Mouse (Mus musculus) lung, embryonic 14.5 days (tissue): ENCODE data around the gene Lrrc71. TPM values are rescaled to one million over a fixed set of nuclear protein-coding genes. Genes with fewer than 3 reads are reported as not detected.

Source experiments
- ATAC-seq: fragments of 200-750 bp; cut with Nextera tagmentation; 2 replicates; pipeline ENCODE4 v1.8.0; 2017; ENCODE audit warnings: mild to moderate bottlenecking, moderate TSS enrichment, moderate library complexity; ENCODE audit not compliant: insufficient read depth
- DNase-seq: peaks from one replicate; pipeline ENCODE4 v3.0.0-alpha.2; 2015
- H3K27ac ChIP-seq: fragments of 300-500 bp; sonication (generic); 2 replicates; pipeline ENCODE4 v1.5.1; 2014; ENCODE audit warnings: low read depth, mild to moderate bottlenecking, moderate library complexity
- H3K27me3 ChIP-seq: fragments of 300-500 bp; sonication (generic); 2 replicates; pipeline ENCODE4 v1.6.1; 2014; ENCODE audit warnings: low read length, control low read depth; ENCODE audit not compliant: insufficient read depth
- H3K36me3 ChIP-seq: fragments of 300-500 bp; sonication (generic); 2 replicates; pipeline ENCODE4 v1.6.1; 2014; ENCODE audit warnings: control low read depth; ENCODE audit not compliant: insufficient read depth
- H3K4me1 ChIP-seq: fragments of 300-500 bp; sonication (generic); 2 replicates; pipeline ENCODE4 v1.6.1; 2014; ENCODE audit warnings: antibody characterized with exemption, control low read depth; ENCODE audit not compliant: insufficient read depth
- H3K4me2 ChIP-seq: fragments of 300-500 bp; sonication (generic); 2 replicates; pipeline ENCODE4 v1.6.1; 2014; ENCODE audit warnings: mild to moderate bottlenecking
- H3K4me3 ChIP-seq: fragments of 300-500 bp; sonication (generic); 2 replicates; pipeline ENCODE4 v1.5.1; 2014; ENCODE audit warnings: low read depth, low read length
- H3K9ac ChIP-seq: fragments of 300-500 bp; sonication (generic); 2 replicates; pipeline ENCODE4 v1.6.1; 2014
- H3K9me3 ChIP-seq: fragments of 300-500 bp; sonication (generic); 2 replicates; pipeline ENCODE4 v1.6.1; 2016; ENCODE audit warnings: low read depth, low read length, control low read depth
- CTCF ChIP-seq: IDR thresholded peaks from 2 replicates; pipeline ENCODE4 v1.5.1; 2016; ENCODE audit warnings: antibody characterized with exemption, low read depth
- WGBS: fragments of 180-500 bp; shearing (Covaris S2); extraction: QIAGEN DNeasy Blood & Tissue Kit; methylation state at CpG from one replicate; pipeline ENCODE4 v1.1.7; 2014; 5-methylcytosine and 5-hydroxymethylcytosine counted together
- polyA plus RNA-seq: library from polyadenylated mRNA; unstranded; fragments of >200 nt; fragmentation: Nextera tagmentation; extraction: Ambion mirVana; gene quantifications from 2 replicates; pipeline ENCODE4 v1.2.1, GENCODE M21; 2014

Lrrc71 gene
- polyA plus RNA-seq, 1 experiment from 2014 or later = 0.63 TPM

- peak; percentile 90 for DNase-seq
- H3K9ac ChIP-seq = no peak overlapping the region
- H3K9me3 ChIP-seq = no peaks in the 10 kb centered on the region
- no peaks in the 10 kb centered on the region for H3K27me3 ChIP-seq
- H3K4me1 ChIP-seq = no peaks in the 10 kb centered on the region
- WGBS = 6% methylated on average over 24 of the region's 24 CpGs
- ATAC-seq = peak; percentile 89
- TF ChIP-seq CTCF = peak; percentile 99
- H3K4me3 ChIP-seq = no peak overlapping the region
- H3K36me3 ChIP-seq = peaks cover 55% of the 10 kb centered on the region
- peak overlapping the region; percentile 50 for H3K4me2 ChIP-seq
- H3K27ac ChIP-seq = no peak overlapping the region
Observed at GRCm38 (mm10) chr3:87755964-87756363, 7.5 kb upstream of the Lrrc71 start.

GRCm38 (mm10) chr3:87753829-87754228 lies 5.4 kb upstream of the Lrrc71 start:
- WGBS = 83% methylated on average over 13 of the region's 13 CpGs
- Histone ChIP-seq H3K4me3 (no peak overlapping the region), H3K9ac (no peak overlapping the region), H3K9me3 (no peaks in the 10 kb centered on the region), H3K4me1 (no peaks in the 10 kb centered on the region), H3K36me3 (peaks cover 52% of the 10 kb centered on the region), H3K4me2 (no peak overlapping the region), H3K27me3 (no peaks in the 10 kb centered on the region), H3K27ac (no peak overlapping the region)
- ATAC-seq (no peak), DNase-seq (no peak)
- TF ChIP-seq CTCF = no peak

DNA sequence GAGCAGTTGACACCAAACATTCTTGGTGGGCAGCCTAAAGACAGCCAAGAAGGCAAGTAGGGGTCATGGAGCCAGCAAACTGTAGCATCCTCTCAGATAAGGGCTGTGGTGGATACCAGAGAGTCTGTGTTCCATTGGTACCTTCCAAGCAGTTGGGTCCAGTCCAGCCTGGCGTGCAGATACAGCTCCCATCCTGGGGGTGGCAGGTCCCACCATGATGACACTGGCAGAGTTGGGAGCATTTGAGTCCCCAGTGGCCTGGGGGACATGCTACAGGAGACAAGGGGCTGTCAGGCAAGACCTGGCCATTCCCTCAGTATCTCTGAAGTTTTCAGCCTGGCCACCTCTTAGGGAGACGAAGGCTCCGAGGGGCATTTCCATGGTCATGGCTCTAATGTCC lies 4.1 kb upstream of the Lrrc71 start:
- DNase-seq (no peak), ATAC-seq (no peak)
- Histone ChIP-seq H3K4me2 (no peak overlapping the region), H3K4me3 (no peak overlapping the region), H3K27me3 (no peaks in the 10 kb centered on the region), H3K9ac (no peak overlapping the region), H3K36me3 (peaks cover 44% of the 10 kb centered on the region), H3K27ac (no peak overlapping the region), H3K9me3 (no peaks in the 10 kb centered on the region), H3K4me1 (no peaks in the 10 kb centered on the region)
- WGBS = 90% methylated on average over 3 of the region's 3 CpGs
- TF ChIP-seq CTCF = no peak

DNA sequence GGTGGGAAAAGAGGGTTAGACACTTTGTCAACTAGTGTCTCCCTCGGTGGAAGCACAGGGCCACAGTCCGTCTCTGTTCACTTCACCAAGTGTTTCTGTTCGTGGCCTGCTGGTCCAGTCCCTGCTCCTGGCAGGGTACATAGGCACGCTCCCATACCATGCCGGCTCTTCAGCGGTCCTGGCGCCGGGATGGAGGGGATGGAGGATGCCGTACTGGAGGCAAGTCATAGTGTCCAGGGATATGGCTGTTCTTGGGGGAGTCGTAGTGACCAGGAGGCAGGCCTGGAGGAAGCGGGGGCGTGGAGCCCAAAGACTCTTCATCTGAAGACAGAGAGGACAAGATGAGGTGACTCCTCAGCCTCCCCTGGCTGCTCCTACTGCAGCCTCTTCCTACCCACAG lies 1.6 kb upstream of the Lrrc71 start:
- peaks cover 39% of the 10 kb centered on the region for H3K36me3 ChIP-seq
- 89% methylated on average over 12 of the region's 12 CpGs for WGBS
- no peaks in the 10 kb centered on the region for H3K9me3 ChIP-seq
- no peak overlapping the region for H3K9ac ChIP-seq
- ATAC-seq = no peak
- H3K27me3 ChIP-seq = no peaks in the 10 kb centered on the region
- H3K4me2 ChIP-seq = no peak overlapping the region
- no peak overlapping the region for H3K4me3 ChIP-seq
- H3K4me1 ChIP-seq = peaks cover 10% of the 10 kb centered on the region
- H3K27ac ChIP-seq = no peak overlapping the region
- no peak for DNase-seq
- TF ChIP-seq CTCF = no peak

DNA sequence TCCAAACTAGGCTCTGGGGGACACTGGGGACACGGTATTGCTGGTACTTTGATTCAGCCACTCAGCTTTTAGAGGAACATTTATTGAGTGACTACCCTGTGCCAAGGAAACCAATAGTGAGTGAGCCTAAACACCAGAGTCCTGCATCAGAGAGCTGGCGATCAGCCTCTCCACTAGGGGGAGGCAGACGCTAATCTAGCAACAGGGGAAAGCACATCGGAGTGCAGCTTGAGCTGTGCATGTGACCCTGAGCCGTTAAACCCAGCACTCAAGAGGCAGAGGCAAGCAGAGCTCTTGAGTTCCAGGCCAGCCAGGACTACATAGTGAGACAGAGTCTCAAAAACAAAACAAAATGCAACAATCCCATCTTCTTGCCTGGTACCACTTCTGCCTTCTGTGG lies 611 bp upstream of the Lrrc71 start:
- DNase-seq (peak; percentile 79), ATAC-seq (no peak)
- Histone ChIP-seq H3K9ac (no peak overlapping the region), H3K4me3 (no peak overlapping the region), H3K27me3 (no peaks in the 10 kb centered on the region), H3K36me3 (peaks cover 32% of the 10 kb centered on the region), H3K9me3 (no peaks in the 10 kb centered on the region), H3K27ac (no peak overlapping the region), H3K4me1 (peaks cover 12% of the 10 kb centered on the region), H3K4me2 (no peak overlapping the region)
- peak; percentile 84 for TF ChIP-seq CTCF
- 19% methylated on average over 5 of the region's 5 CpGs for whole genome bisulfite sequencing

DNA sequence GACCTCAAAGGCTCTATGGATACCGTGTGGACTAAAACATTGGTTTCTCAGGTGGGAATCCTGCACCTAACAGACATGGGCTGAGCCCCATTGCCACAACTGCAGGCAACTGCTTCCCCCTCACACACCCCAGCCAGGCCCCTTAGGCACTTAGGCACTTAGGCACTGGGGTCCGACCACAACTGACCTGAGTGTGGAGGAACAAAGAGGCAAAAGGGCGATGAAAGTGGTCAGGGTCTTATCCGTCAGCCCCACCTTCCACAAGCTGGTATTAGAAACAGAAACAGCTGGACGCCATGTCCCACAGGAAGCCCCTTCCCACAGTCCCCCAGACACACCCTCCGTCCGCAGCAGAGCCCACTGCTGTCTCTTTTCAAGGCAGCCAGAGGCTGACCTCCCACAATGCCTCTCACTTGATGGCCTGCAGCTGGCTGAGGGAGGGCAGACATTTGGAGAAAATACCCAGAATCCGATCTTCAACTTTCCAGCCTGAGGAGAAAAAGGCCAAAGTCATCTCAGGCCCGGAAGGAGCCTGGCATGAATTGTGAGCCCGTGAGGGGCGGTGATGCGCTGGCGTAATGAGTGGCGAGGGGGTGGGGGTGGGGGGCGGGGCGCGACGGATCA lies 3.3 kb downstream of the Lrrc71 start:
- TF ChIP-seq CTCF = no peak
- Histone ChIP-seq H3K27me3 (no peaks in the 10 kb centered on the region), H3K36me3 (peaks cover 14% of the 10 kb centered on the region), H3K9me3 (no peaks in the 10 kb centered on the region), H3K4me1 (peaks cover 12% of the 10 kb centered on the region), H3K4me2 (peak overlapping the region; percentile 54), H3K9ac (peak overlapping the region; percentile 29; the same call in 1 of the 2 replicates), H3K4me3 (peak overlapping the region; percentile 8), H3K27ac (peak overlapping the region; percentile 87)
- DNase-seq (peak; percentile 83), ATAC-seq (peak; percentile 80)
- WGBS = 20% methylated on average over 18 of the region's 18 CpGs

- H3K4me3 ChIP-seq = no peak overlapping the region
- no peak overlapping the region for H3K4me2 ChIP-seq
- H3K9ac ChIP-seq = no peak overlapping the region
- WGBS = 81% methylated on average over 4 of the region's 4 CpGs
- H3K9me3 ChIP-seq = no peaks in the 10 kb centered on the region
- no peak for DNase-seq
- peaks cover 12% of the 10 kb centered on the region for H3K4me1 ChIP-seq
- H3K27me3 ChIP-seq = no peaks in the 10 kb centered on the region
- no peak for ATAC-seq
- peaks cover 7% of the 10 kb centered on the region; the same call in 1 of the 2 replicates for H3K36me3 ChIP-seq
- H3K27ac ChIP-seq = no peak overlapping the region
- TF ChIP-seq CTCF = no peak
Observed at GRCm38 (mm10) chr3:87743927-87744326, 4.5 kb downstream of the Lrrc71 start.

DNA sequence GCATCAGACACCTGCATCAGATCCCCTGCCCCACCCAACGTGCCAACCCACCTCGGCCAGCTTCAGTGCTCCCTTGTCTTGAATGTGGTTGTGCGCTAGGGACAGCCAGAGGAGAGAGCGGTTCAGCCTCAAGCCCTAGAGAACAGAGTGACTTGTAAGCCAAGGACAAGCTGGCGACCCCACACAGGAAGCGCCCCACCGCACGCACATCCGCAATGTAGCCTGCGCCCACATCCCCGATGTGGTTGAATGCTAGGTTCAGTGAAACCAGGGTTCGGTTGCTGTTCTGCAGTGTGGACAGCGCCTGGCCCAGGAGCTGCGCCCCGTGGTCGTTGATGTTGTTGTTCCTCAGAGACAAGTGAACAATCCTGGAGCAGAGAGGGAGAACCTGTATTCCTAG lies 5.7 kb downstream of the Lrrc71 start:
- DNase-seq = no peak
- no peak for TF ChIP-seq CTCF
- no peak overlapping the region for H3K9ac ChIP-seq
- H3K36me3 ChIP-seq = peaks cover 17% of the 10 kb centered on the region; the same call in 1 of the 2 replicates
- peaks cover 12% of the 10 kb centered on the region for H3K4me1 ChIP-seq
- H3K4me2 ChIP-seq = no peak overlapping the region
- H3K27me3 ChIP-seq = no peaks in the 10 kb centered on the region
- 85% methylated on average over 16 of the region's 16 CpGs for WGBS
- no peak overlapping the region for H3K4me3 ChIP-seq
- H3K9me3 ChIP-seq = no peaks in the 10 kb centered on the region
- H3K27ac ChIP-seq = no peak overlapping the region
- ATAC-seq = no peak
